Mouse (Mus musculus) neural tube, embryonic 14.5 days (tissue): ENCODE measurements at regions not wholly inside any gene's neighbourhood (a gene's known extent, or its start where the extent isn't known, plus 50 kb on each side); places are given as distances from the start of the nearest gene placed in this dataset.
A peak's percentile ranks its signal among the peaks of the same experiment; 100 is the strongest.

Source experiments
- ATAC-seq: fragments of 200-750 bp; cut with Nextera tagmentation; 2 replicates; pipeline ENCODE4 v1.8.0; 2017; ENCODE audit warnings: low read depth, mild to moderate bottlenecking, moderate TSS enrichment, moderate library complexity
- H3K27ac ChIP-seq: fragments of 300-500 bp; sonication (generic); 2 replicates; pipeline ENCODE4 v1.5.1; 2014; ENCODE audit warnings: low read depth, mild to moderate bottlenecking, control low read depth, low read length, moderate library complexity, mixed read lengths
- H3K27me3 ChIP-seq: fragments of 300-500 bp; sonication (generic); 2 replicates; pipeline ENCODE4 v1.6.1; 2014; ENCODE audit warnings: low read length; ENCODE audit not compliant: control insufficient read depth, insufficient read depth
- H3K36me3 ChIP-seq: fragments of 300-500 bp; sonication (generic); 2 replicates; pipeline ENCODE4 v1.6.1; 2014; ENCODE audit warnings: low read length, mixed read lengths; ENCODE audit not compliant: control insufficient read depth, insufficient read depth
- H3K4me1 ChIP-seq: fragments of 300-500 bp; sonication (generic); 2 replicates; pipeline ENCODE4 v1.6.1; 2014; ENCODE audit warnings: low read length; ENCODE audit not compliant: control insufficient read depth, insufficient read depth
- H3K4me2 ChIP-seq: fragments of 300-500 bp; sonication (generic); 2 replicates; pipeline ENCODE4 v1.6.1; 2014; ENCODE audit warnings: mild to moderate bottlenecking, low read depth, low read length, control low read depth
- H3K4me3 ChIP-seq: fragments of 300-500 bp; sonication (generic); 2 replicates; pipeline ENCODE4 v1.5.1; 2014; ENCODE audit warnings: low read depth, low read length, control low read depth, mixed read lengths
- H3K9ac ChIP-seq: fragments of 300-500 bp; sonication (generic); replicated peaks from 2 replicates; pipeline ENCODE4 v1.6.1; 2014; ENCODE audit warnings: low read depth, mild to moderate bottlenecking, control low read depth, low read length, mixed read lengths
- H3K9me3 ChIP-seq: fragments of 300-500 bp; sonication (generic); 2 replicates; pipeline ENCODE4 v1.6.1; 2016; ENCODE audit warnings: low read length; ENCODE audit not compliant: control insufficient read depth
- WGBS: fragments of 180-500 bp; shearing (Covaris S2); extraction: QIAGEN DNeasy Blood & Tissue Kit; methylation state at CpG from one replicate; pipeline ENCODE4 v1.1.7; 2014; 5-methylcytosine and 5-hydroxymethylcytosine counted together

DNA sequence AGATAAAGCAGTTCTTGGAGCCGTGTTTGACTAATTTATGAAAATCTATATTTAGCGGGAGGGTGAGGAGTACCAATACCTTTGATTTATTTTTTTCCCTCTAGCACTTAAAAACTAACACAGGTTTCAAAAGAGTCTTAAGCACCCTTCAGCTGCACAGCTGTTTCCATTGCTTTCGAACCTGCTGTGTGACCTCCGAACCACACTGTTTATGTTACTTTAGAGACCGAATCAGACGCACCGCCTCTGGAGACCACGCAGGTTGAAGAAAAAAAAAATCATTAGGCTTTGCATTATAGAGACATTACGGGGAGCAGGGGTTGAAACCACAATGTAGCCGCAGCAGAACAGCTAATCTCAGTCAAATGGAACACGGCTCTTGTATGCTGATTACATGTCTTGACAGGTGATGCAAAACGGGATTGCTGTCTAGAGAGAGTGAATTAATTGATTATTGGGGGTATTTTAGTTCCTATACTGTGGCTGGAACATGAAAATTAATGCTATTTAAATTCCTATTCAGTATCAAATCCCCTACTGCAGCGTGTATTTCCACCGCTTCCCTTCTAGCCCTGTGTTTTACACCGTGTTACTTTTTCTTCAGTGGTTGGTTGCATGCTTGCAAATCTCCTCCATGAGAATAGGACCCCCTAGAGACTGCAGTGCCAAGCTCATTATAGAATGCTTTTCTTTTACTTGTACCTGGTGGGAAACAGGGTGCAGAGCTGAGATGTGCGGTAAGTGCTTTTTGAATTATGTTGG lies 169.0 kb upstream of the C9orf72 start:
- WGBS, result 38% methylated on average over 16 of the region's 16 CpGs
- H3K36me3 ChIP-seq, result no peaks in the 10 kb centered on the region
- no peaks in the 10 kb centered on the region for H3K9me3 ChIP-seq
- H3K4me3 ChIP-seq, result no peak overlapping the region
- peak overlapping the region; percentile 11; the same call in 1 of the 2 replicates for H3K4me2 ChIP-seq
- peaks cover 6% of the 10 kb centered on the region; the same call in 1 of the 2 replicates for H3K4me1 ChIP-seq
- ATAC-seq, result peak; percentile 72
- H3K27me3 ChIP-seq, result no peaks in the 10 kb centered on the region
- no peak overlapping the region; the same call in 1 of the 2 replicates for H3K27ac ChIP-seq
- no peak overlapping the region for H3K9ac ChIP-seq

DNA sequence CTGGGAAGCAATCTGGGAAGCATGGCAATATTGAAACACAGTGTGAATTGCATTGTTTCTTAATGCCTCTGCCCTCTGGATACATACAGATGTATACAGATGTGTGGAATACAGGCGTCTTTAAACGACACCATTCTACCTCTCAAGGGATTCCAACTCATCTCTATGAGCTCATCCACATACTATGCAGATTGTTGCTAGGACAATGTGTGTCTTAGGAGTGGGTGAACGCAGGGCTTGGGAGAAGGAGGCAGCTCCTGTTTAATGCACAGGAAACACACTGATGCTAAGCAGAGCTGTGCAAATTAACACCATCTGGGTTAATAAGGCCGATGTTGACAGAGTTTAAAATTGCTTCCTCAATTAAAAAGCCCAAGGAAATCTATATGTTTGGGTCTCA lies 149.8 kb upstream of the C9orf72 start:
- no peak overlapping the region for H3K27ac ChIP-seq
- peak; percentile 74; the same call in 1 of the 2 replicates for ATAC-seq
- H3K36me3 ChIP-seq, result no peaks in the 10 kb centered on the region
- WGBS, result 29% methylated on average over 4 of the region's 4 CpGs
- peaks cover 9% of the 10 kb centered on the region; the same call in 1 of the 2 replicates for H3K4me1 ChIP-seq
- no peaks in the 10 kb centered on the region for H3K27me3 ChIP-seq
- no peak overlapping the region for H3K4me2 ChIP-seq
- H3K4me3 ChIP-seq, result no peak overlapping the region
- H3K9ac ChIP-seq, result no peak overlapping the region
- H3K9me3 ChIP-seq, result no peaks in the 10 kb centered on the region

- 37% methylated on average over 9 of the region's 9 CpGs for WGBS
- H3K4me2 ChIP-seq, result no peak overlapping the region
- H3K9ac ChIP-seq, result no peak overlapping the region
- H3K27ac ChIP-seq, result no peak overlapping the region
- H3K4me3 ChIP-seq, result no peak overlapping the region
- no peaks in the 10 kb centered on the region for H3K27me3 ChIP-seq
- peaks cover 9% of the 10 kb centered on the region; the same call in 1 of the 2 replicates for H3K4me1 ChIP-seq
- H3K36me3 ChIP-seq, result no peaks in the 10 kb centered on the region
- H3K9me3 ChIP-seq, result no peaks in the 10 kb centered on the region
- peak; percentile 42 for ATAC-seq
These were observed 147.4 kb upstream of the C9orf72 start for GRCm38 (mm10) chr4:35373213-35373860.

DNA sequence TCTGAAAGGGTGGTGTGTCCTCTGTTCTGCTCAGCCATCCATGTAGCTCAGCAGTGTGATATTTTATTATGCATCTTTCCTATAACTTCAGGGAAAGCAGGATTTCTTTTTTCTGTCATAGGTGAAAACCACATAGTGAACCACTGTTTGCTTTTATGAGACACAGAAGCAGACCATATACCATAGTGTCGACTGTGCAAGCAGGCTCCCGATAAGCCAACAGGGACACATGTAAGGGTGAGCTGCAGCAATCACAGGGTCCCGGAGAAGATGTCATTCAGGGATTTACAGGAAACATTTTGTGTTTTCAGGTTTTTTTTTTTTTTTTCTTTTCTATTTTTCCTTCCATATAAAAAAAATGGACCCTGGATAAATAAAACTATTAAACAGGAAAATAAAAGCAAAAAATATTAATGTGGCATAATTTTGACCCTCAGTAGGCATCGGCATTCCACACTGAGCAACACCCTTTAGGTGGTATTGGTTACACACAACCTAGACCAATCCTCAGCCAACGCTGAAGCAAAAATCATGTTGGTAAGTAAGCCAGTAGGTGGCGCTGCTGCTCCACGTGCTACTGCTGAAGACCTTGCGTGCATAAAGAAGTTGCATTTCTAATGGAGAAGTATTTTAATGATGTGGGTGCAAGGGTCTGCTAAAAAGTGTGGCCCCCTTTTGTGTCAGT lies 146.7 kb upstream of the C9orf72 start:
- whole genome bisulfite sequencing, result 25% methylated on average over 8 of the region's 8 CpGs
- Histone ChIP-seq H3K4me1 (peaks cover 9% of the 10 kb centered on the region; the same call in 1 of the 2 replicates), H3K4me2 (no peak overlapping the region), H3K36me3 (no peaks in the 10 kb centered on the region), H3K9me3 (no peaks in the 10 kb centered on the region), H3K27me3 (no peaks in the 10 kb centered on the region), H3K9ac (no peak overlapping the region), H3K27ac (no peak overlapping the region), H3K4me3 (no peak overlapping the region)
- ATAC-seq, result peak; percentile 91

GRCm38 (mm10) chr4:35364161-35364560 lies 138.2 kb upstream of the C9orf72 start:
- Histone ChIP-seq H3K9me3 (no peaks in the 10 kb centered on the region), H3K4me2 (no peak overlapping the region), H3K4me1 (no peaks in the 10 kb centered on the region), H3K27me3 (no peaks in the 10 kb centered on the region), H3K36me3 (no peaks in the 10 kb centered on the region), H3K27ac (no peak overlapping the region), H3K4me3 (no peak overlapping the region), H3K9ac (no peak overlapping the region)
- ATAC-seq, result no peak
- 77% methylated on average over 7 of the region's 7 CpGs for WGBS

DNA sequence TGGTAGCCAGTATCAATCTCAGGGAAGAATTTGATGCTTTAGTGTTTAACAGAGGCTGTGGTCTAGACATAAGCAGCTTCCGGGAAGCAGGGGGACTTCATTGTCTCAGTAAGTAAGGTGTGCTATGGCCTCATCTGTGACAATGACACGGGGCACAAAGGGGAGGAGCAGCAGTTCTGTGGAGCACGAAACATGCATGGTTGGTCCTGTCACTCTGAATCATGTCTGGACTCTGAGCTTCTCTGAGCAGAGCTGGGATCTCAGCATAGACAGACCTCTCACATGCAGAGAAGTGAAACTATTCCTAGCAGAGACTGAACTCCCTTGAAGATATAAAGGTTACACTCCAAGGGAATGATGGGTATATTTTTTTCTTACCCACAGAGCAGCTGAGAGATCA lies 136.2 kb upstream of the C9orf72 start:
- H3K4me2 ChIP-seq, result no peak overlapping the region
- H3K9ac ChIP-seq, result no peak overlapping the region
- H3K27me3 ChIP-seq, result no peaks in the 10 kb centered on the region
- no peak overlapping the region for H3K4me3 ChIP-seq
- no peak overlapping the region for H3K27ac ChIP-seq
- 79% methylated on average over 3 of the region's 3 CpGs for WGBS
- H3K9me3 ChIP-seq, result no peaks in the 10 kb centered on the region
- H3K4me1 ChIP-seq, result no peaks in the 10 kb centered on the region
- no peaks in the 10 kb centered on the region for H3K36me3 ChIP-seq
- no peak for ATAC-seq

DNA sequence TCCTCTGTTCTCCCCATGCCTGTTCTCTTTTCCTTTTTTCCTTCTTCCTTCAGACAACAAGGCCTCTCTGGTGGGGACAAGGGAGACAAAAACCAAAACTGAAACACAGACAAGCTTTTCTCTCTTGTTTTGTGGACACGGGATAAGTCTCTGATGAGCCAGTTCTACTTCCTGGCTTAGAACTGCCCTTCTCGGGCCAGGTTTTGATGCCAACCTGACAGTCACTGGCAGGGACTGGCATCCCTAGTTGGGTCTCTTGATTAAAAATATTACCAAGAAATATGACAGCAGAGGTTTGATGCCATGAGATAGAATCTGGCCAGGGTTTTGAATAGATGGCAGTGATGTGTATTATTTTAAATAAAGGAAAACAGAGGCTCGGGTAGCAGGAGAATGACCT lies 133.4 kb upstream of the C9orf72 start:
- Histone ChIP-seq H3K4me2 (no peak overlapping the region), H3K36me3 (no peaks in the 10 kb centered on the region), H3K4me3 (no peak overlapping the region), H3K9ac (no peak overlapping the region), H3K4me1 (no peaks in the 10 kb centered on the region), H3K27me3 (no peaks in the 10 kb centered on the region), H3K27ac (no peak overlapping the region), H3K9me3 (no peaks in the 10 kb centered on the region)
- 96% methylated on average over 3 of the region's 3 CpGs for WGBS
- ATAC-seq, result no peak

- no peaks in the 10 kb centered on the region for H3K4me1 ChIP-seq
- no peaks in the 10 kb centered on the region for H3K36me3 ChIP-seq
- ATAC-seq, result no peak
- H3K9ac ChIP-seq, result no peak overlapping the region
- no peak overlapping the region for H3K4me3 ChIP-seq
- no peak overlapping the region for H3K4me2 ChIP-seq
- H3K27me3 ChIP-seq, result no peaks in the 10 kb centered on the region
- no peaks in the 10 kb centered on the region for H3K9me3 ChIP-seq
- WGBS, result 73% methylated on average over 12 of the region's 12 CpGs
- no peak overlapping the region for H3K27ac ChIP-seq
These were observed 131.1 kb upstream of the C9orf72 start for GRCm38 (mm10) chr4:35356904-35357563.
